31 mouse cellular contexts compared by ENCODE assay signal in genomic region chr13:113021521-113021920, GRCm38 (mm10). TPM values are rescaled to one million over a fixed set of nuclear protein-coding genes. Genes with fewer than 3 reads are reported as not detected.
DNase-seq lines count a peak whose midpoint lies in the region; ATAC-seq lines count a peak whose summit lies in the region.
"Had no signal": no experiment of that assay in that cellular context is flagged by ENCODE, and none has a peak within 500 bp of the region (broad histone marks: within the 10 kb centered on the region; RNA-seq: fewer than 3 reads in every experiment).

No protein-coding gene starts in this region.

- peaks cover 24% of the 10 kb centered on the region for H3K27me3 ChIP-seq in heart, embryonic 13.5 days (replicated peaks)
- peaks cover 21% of the 10 kb centered on the region for H3K27me3 ChIP-seq in liver, embryonic 12.5 days (replicated peaks)
- H3K27me3 ChIP-seq: forebrain, embryonic 15.5 days had no signal

- WGBS in heart, embryonic 13.5 days, result 72% methylated on average over 2 of the region's 2 CpGs
- WGBS in liver, embryonic 12.5 days (ENCODE audit: insufficient replicate concordance), result 63% methylated on average over 2 of the region's 2 CpGs

- DNase-seq in heart, adult 11 months, result peak; percentile 14
- no peak for DNase-seq in heart, postnatal 14 days
- no peak for DNase-seq in heart, postnatal 36 days
- DNase-seq in liver, result no peak
- DNase-seq in testis, postnatal 10 days (ENCODE audit: low spot score), result no peak
- DNase-seq: adrenal gland, adult 8-10 months; adrenal gland, postnatal 25 days; cerebellum, adult 11-12 months; cerebellum, adult 9-11 months; cerebellum, postnatal 25 days; embryo, embryonic 11 days; gastrocnemius, postnatal 25 days had no signal

- H3K4me1 ChIP-seq in heart, embryonic 13.5 days, result no peaks in the 10 kb centered on the region
- H3K4me1 ChIP-seq in liver, embryonic 12.5 days, result 0 out of 2 replicates have a peak, but pooled peaks cover 3% of the 10 kb centered on the region
- H3K4me1 ChIP-seq: embryonic facial prominence, embryonic 13.5 days; forebrain, embryonic 12.5 days; forebrain, embryonic 15.5 days; hindbrain, embryonic 10.5 days; hindbrain, embryonic 13.5 days had no signal

- H3K4me2 ChIP-seq in heart, embryonic 13.5 days, result 0 out of 2 replicates have a peak overlapping the region, but pooled peaks have one; percentile 28
- 0 out of 2 replicates have a peak overlapping the region, but pooled peaks have one; percentile 8 for H3K4me2 ChIP-seq in liver, embryonic 12.5 days
- H3K4me2 ChIP-seq: embryonic facial prominence, embryonic 13.5 days; forebrain, embryonic 12.5 days; forebrain, embryonic 15.5 days; heart, embryonic 11.5 days; hindbrain, embryonic 13.5 days had no signal

- H3K4me3 ChIP-seq in heart, embryonic 13.5 days, result no peak overlapping the region
- H3K4me3 ChIP-seq in liver, embryonic 12.5 days, result no peak overlapping the region
- H3K4me3 ChIP-seq: embryonic facial prominence, embryonic 10.5 days; embryonic facial prominence, embryonic 13.5 days; erythroblast, embryonic 14.5 days; forebrain, embryonic 12.5 days; forebrain, embryonic 15.5 days; hindbrain, embryonic 10.5 days; hindbrain, embryonic 13.5 days had no signal

- no peaks in the 10 kb centered on the region for H3K9me3 ChIP-seq in heart, embryonic 13.5 days
- H3K9me3 ChIP-seq in liver, embryonic 12.5 days (replicated peaks), result no peaks in the 10 kb centered on the region
- H3K9me3 ChIP-seq: embryonic facial prominence, embryonic 10.5 days; embryonic facial prominence, embryonic 13.5 days; forebrain, embryonic 12.5 days; forebrain, embryonic 15.5 days; hindbrain, embryonic 10.5 days; hindbrain, embryonic 13.5 days had no signal

- intact Hi-C loops in heart, postnatal 14 days (cut with DNase I), result no loop called here
- intact Hi-C loops in heart, postnatal 36 days (cut with DNase I), result no loop called here

- H3K9ac ChIP-seq in heart, embryonic 13.5 days, result no peak overlapping the region
- H3K9ac ChIP-seq in liver, embryonic 12.5 days, result no peak overlapping the region
- H3K9ac ChIP-seq: embryonic facial prominence, embryonic 13.5 days; forebrain, embryonic 12.5 days; forebrain, embryonic 15.5 days; hindbrain, embryonic 13.5 days had no signal

- no peak for ATAC-seq in heart, embryonic 13.5 days (ENCODE audit: extremely low read depth, insufficient number of reproducible peaks, low FRiP score, low TSS enrichment)
- ATAC-seq in liver, embryonic 12.5 days, result 0 out of 2 replicates have a peak, but pooled peaks have one; percentile 21
- ATAC-seq in megakaryocyte-erythroid progenitor cell, adult 5-6 weeks (replicated peaks; ENCODE audit: low FRiP score, low TSS enrichment, poor library complexity, severe bottlenecking), result peak; percentile 89
- ATAC-seq: activated CD4-positive, CD25-positive, alpha-beta regulatory T cell, adult 4 months; forebrain, embryonic 15.5 days; hindbrain, embryonic 16.5 days; intestine, postnatal 0 days had no signal

- H3K36me3 ChIP-seq in heart, embryonic 13.5 days, result no peaks in the 10 kb centered on the region
- H3K36me3 ChIP-seq in liver, embryonic 12.5 days, result no peaks in the 10 kb centered on the region
- H3K36me3 ChIP-seq: embryonic facial prominence, embryonic 10.5 days; embryonic facial prominence, embryonic 13.5 days; forebrain, embryonic 12.5 days; forebrain, embryonic 15.5 days; hindbrain, embryonic 10.5 days; hindbrain, embryonic 13.5 days had no signal

- H3K27ac ChIP-seq in heart, embryonic 13.5 days (replicated peaks), result no peak overlapping the region
- H3K27ac ChIP-seq in liver, embryonic 12.5 days, result no peak overlapping the region
- H3K27ac ChIP-seq: embryonic facial prominence, embryonic 10.5 days; embryonic facial prominence, embryonic 13.5 days; forebrain, embryonic 12.5 days; forebrain, embryonic 15.5 days; hindbrain, embryonic 10.5 days; hindbrain, embryonic 13.5 days had no signal

RNA-seq across cellular contexts. Expression of gene Cdc20b, which starts 13.4 kb away (rescaled TPM):
- not detected for total RNA-seq in heart, postnatal 14 days (2021)
- not detected in 2 replicates for polyA plus RNA-seq in heart, embryonic 13.5 days (2015; fragmentation: Nextera tagmentation; extraction: Ambion mirVana)
- not detected for total RNA-seq in heart, postnatal 36 days (2021)
- not detected in 2 replicates for polyA plus RNA-seq in liver, embryonic 12.5 days (2016; fragmentation: Nextera tagmentation; extraction: Ambion mirVana)
- not detected in 2 replicates for total RNA-seq in megakaryocyte-erythroid progenitor cell, adult 5-6 weeks (2014; fragmentation: Nextera tagmentation)
- not detected in 2 replicates for total RNA-seq in megakaryocyte-erythroid progenitor cell, adult 5-6 weeks (2017)
- total RNA-seq: adrenal gland, adult 8-10 months; adrenal gland, postnatal 25 days; gastrocnemius, adult 8-10 months; gastrocnemius, postnatal 25 days; heart, postnatal 25 days had no signal
- polyA plus RNA-seq: cortical plate, adult 2 months; erythroblast, embryonic 14.5 days; gonadal fat pad, adult 2 months; intestine, postnatal 0 days had no signal

RNA-seq across cellular contexts. Expression of gene Gpx8, which starts 24.7 kb away (rescaled TPM):
- 10 to 100 TPM; 36.1 to 41.0 TPM for total RNA-seq in heart, postnatal 14 days (2021)
- 134 and 143 TPM in 2 replicates for polyA plus RNA-seq in heart, embryonic 13.5 days (2015; fragmentation: Nextera tagmentation; extraction: Ambion mirVana)
- 10 to 100 TPM; 34.5 to 37.7 TPM for total RNA-seq in heart, postnatal 36 days (2021)
- polyA plus RNA-seq in liver, embryonic 12.5 days (2016; fragmentation: Nextera tagmentation; extraction: Ambion mirVana), result 17.3 and 17.5 TPM in 2 replicates
- total RNA-seq in megakaryocyte-erythroid progenitor cell, adult 5-6 weeks (2014; fragmentation: Nextera tagmentation), result not detected in 2 replicates
- total RNA-seq in megakaryocyte-erythroid progenitor cell, adult 5-6 weeks (2017), result not detected in 2 replicates
- polyA plus RNA-seq: activated CD4-positive, CD25-positive, alpha-beta regulatory T cell, adult 4 months; erythroblast, embryonic 14.5 days had no signal

RNA-seq across cellular contexts. Expression of gene Mcidas, which starts 27.9 kb away (rescaled TPM):
- not detected for total RNA-seq in heart, postnatal 14 days (2021)
- not detected in 2 replicates for polyA plus RNA-seq in heart, embryonic 13.5 days (2015; fragmentation: Nextera tagmentation; extraction: Ambion mirVana)
- not detected for total RNA-seq in heart, postnatal 36 days (2021)
- not detected in 2 replicates for polyA plus RNA-seq in liver, embryonic 12.5 days (2016; fragmentation: Nextera tagmentation; extraction: Ambion mirVana)
- not detected in 2 replicates for total RNA-seq in megakaryocyte-erythroid progenitor cell, adult 5-6 weeks (2014; fragmentation: Nextera tagmentation)
- not detected in 2 replicates for total RNA-seq in megakaryocyte-erythroid progenitor cell, adult 5-6 weeks (2017)
- total RNA-seq: adrenal gland, postnatal 25 days; ES-E14; gastrocnemius, adult 8-10 months; gastrocnemius, postnatal 25 days; heart, postnatal 25 days had no signal
- polyA plus RNA-seq: erythroblast, embryonic 14.5 days; heart, embryonic 11.5 days; intestine, postnatal 0 days had no signal

RNA-seq across cellular contexts. Expression of gene Ccno, which starts 33.9 kb away (rescaled TPM):
- total RNA-seq in heart, postnatal 14 days (2021), result under 1 TPM in 1 of 2 experiments, not detected in 1; 0.19 TPM
- 0.20 and 0.24 TPM in 2 replicates for polyA plus RNA-seq in heart, embryonic 13.5 days (2015; fragmentation: Nextera tagmentation; extraction: Ambion mirVana)
- under 1 TPM; 0.19 to 0.67 TPM for total RNA-seq in heart, postnatal 36 days (2021)
- 0.11 and 0.22 TPM in 2 replicates for polyA plus RNA-seq in liver, embryonic 12.5 days (2016; fragmentation: Nextera tagmentation; extraction: Ambion mirVana)
- not detected in 2 replicates for total RNA-seq in megakaryocyte-erythroid progenitor cell, adult 5-6 weeks (2014; fragmentation: Nextera tagmentation)
- total RNA-seq in megakaryocyte-erythroid progenitor cell, adult 5-6 weeks (2017), result 3.2 TPM in 1 of 2 replicates, not detected in the other
- total RNA-seq: gastrocnemius, adult 8-10 months; gastrocnemius, postnatal 25 days had no signal
- polyA plus RNA-seq: activated CD4-positive, CD25-positive, alpha-beta regulatory T cell, adult 4 months; erythroblast, embryonic 14.5 days had no signal

Comparison
In these comparisons a context has a peak if more than half of its experiments do, and no peak if none do; other contexts are left out.
1. RNA of gene Gpx8, which starts 24.7 kb away (total RNA-seq): 36.1 to 41.0 TPM in heart, postnatal 14 days and 34.5 to 37.7 TPM in heart, postnatal 36 days; not detected in megakaryocyte-erythroid progenitor cell, adult 5-6 weeks; every median in the first group is over 10 times any median in the second.